Mouse (Mus musculus): Measurements from ENCODE around the gene Tmem45a.

GRCm38 (mm10) chr16:56908986-56909385 lies 23.0 kb upstream of the Tmem45a start:
- no peak for TF ChIP-seq CTCF (IDR thresholded peaks at IDR 0.05)
- TF ChIP-seq EP300 (IDR thresholded peaks at IDR 0.05) = no peak

Measured in lung, postnatal 0 days (tissue).